Mouse (Mus musculus): Measurements from ENCODE around the gene Csnk2b. TPM values are rescaled to one million over a fixed set of nuclear protein-coding genes. Genes with fewer than 3 reads are reported as not detected.

Gene Csnk2b
- polyA plus RNA-seq, 1 experiment from 2014 or later: 242 TPM

- Histone ChIP-seq H3K4me1 (replicated peaks; ENCODE audit: control insufficient read depth, insufficient read depth, low read length) (peaks cover 7% of the 10 kb centered on the region; the same call in 1 of the 2 replicates), H3K36me3 (ENCODE audit: control insufficient read depth, insufficient read depth, low read length) (no peaks in the 10 kb centered on the region), H3K4me2 (ENCODE audit: low read depth, low read length) (peak within 1 kb of the TSS; percentile 52), H3K4me3 (ENCODE audit: low read length) (peak within 1 kb of the TSS; percentile 45), H3K27ac (ENCODE audit: low read length) (peak within 1 kb of the TSS; percentile 87), H3K27me3 (ENCODE audit: control insufficient read depth, insufficient read depth, low read depth, low read length) (peaks cover 2% of the 10 kb centered on the region; the same call in 1 of the 2 replicates), H3K9me3 (ENCODE audit: control insufficient read depth, low read length) (no peaks in the 10 kb centered on the region), H3K9ac (ENCODE audit: low read length) (peak within 1 kb of the TSS; percentile 66)
- 0 out of 2 replicates have a peak, but pooled peaks have one; percentile 5 for ATAC-seq (ENCODE audit: low read depth)
- 32% methylated on average over 10 of the region's 10 CpGs for WGBS
Observed at GRCm38 (mm10) chr17:35076507-35077176, 45.2 kb downstream of the Csnk2b start, which contains the start of gene Ly6g6e. Ly6g6e (plus strand) TSS chr17:35076902.

DNA sequence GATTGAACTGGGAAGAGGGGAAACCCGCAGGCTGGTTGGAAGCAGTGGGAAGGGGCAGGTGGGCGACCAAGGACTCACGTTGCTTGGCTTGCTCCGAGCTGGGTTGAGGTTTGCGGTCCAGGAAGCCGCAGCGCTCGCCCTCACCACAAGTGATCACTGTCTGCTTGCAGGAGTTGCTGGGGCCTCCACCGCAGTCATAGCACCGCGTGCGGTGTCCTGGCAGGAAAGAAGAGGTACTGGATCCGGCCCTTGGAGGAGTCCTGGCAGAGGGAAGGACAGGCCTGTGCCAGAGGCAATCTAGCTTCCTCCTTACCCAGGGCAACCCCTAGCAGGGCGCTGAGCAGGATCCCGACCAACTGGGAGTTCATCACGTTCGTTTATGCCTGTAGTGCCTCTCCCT is 47.8 kb downstream of the Csnk2b start:
- Histone ChIP-seq H3K27me3 (ENCODE audit: control insufficient read depth, insufficient read depth, low read depth, low read length) (peaks cover 2% of the 10 kb centered on the region; the same call in 1 of the 2 replicates), H3K4me1 (replicated peaks; ENCODE audit: control insufficient read depth, insufficient read depth, low read length) (peaks cover 7% of the 10 kb centered on the region; the same call in 1 of the 2 replicates), H3K4me2 (ENCODE audit: low read depth, low read length) (no peak overlapping the region), H3K27ac (ENCODE audit: low read length) (no peak overlapping the region), H3K9me3 (ENCODE audit: control insufficient read depth, low read length) (no peaks in the 10 kb centered on the region), H3K9ac (ENCODE audit: low read length) (no peak overlapping the region), H3K4me3 (ENCODE audit: low read length) (no peak overlapping the region), H3K36me3 (ENCODE audit: control insufficient read depth, insufficient read depth, low read length) (no peaks in the 10 kb centered on the region)
- ATAC-seq (ENCODE audit: low read depth): no peak
- WGBS: 50% methylated on average over 17 of the region's 17 CpGs

DNA sequence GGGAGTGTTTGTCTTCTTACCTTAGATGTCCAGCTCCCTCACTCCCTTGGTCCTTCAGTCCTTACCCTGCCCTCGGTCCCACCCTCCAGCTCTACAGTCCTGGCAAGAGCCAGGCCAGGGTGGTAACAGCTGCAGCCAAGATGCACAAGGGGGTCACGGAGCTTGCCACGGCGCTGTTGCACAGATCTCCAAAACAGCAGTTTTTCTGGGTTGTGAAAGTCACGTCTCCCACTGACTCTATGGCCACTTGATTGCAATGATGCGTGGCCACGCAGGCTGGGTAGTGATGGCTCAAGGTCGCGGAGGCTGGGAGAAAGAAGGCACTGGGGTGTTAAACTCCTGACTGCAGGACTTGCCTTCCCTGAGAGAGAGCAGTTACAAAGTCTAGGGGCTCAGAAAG is 50.4 kb downstream of the Csnk2b start:
- ATAC-seq (ENCODE audit: low read depth): no peak
- Histone ChIP-seq H3K36me3 (ENCODE audit: control insufficient read depth, insufficient read depth, low read length) (no peaks in the 10 kb centered on the region), H3K27me3 (ENCODE audit: control insufficient read depth, insufficient read depth, low read depth, low read length) (no peaks in the 10 kb centered on the region), H3K4me2 (ENCODE audit: low read depth, low read length) (no peak overlapping the region), H3K9ac (ENCODE audit: low read length) (no peak overlapping the region), H3K9me3 (ENCODE audit: control insufficient read depth, low read length) (no peaks in the 10 kb centered on the region), H3K4me3 (ENCODE audit: low read length) (no peak overlapping the region), H3K27ac (ENCODE audit: low read length) (no peak overlapping the region), H3K4me1 (replicated peaks; ENCODE audit: control insufficient read depth, insufficient read depth, low read length) (no peaks in the 10 kb centered on the region; the same call in 1 of the 2 replicates)
- WGBS: 65% methylated on average over 9 of the region's 9 CpGs

- Histone ChIP-seq H3K4me2 (ENCODE audit: low read depth, low read length) (no peak overlapping the region), H3K36me3 (ENCODE audit: control insufficient read depth, insufficient read depth, low read length) (no peaks in the 10 kb centered on the region), H3K27me3 (ENCODE audit: control insufficient read depth, insufficient read depth, low read depth, low read length) (no peaks in the 10 kb centered on the region), H3K4me3 (ENCODE audit: low read length) (no peak overlapping the region), H3K27ac (ENCODE audit: low read length) (peak overlapping the region; percentile 83), H3K9ac (ENCODE audit: low read length) (no peak overlapping the region), H3K4me1 (replicated peaks; ENCODE audit: control insufficient read depth, insufficient read depth, low read length) (peaks cover 5% of the 10 kb centered on the region), H3K9me3 (ENCODE audit: control insufficient read depth, low read length) (no peaks in the 10 kb centered on the region)
- ATAC-seq (ENCODE audit: low read depth): peak; percentile 66
- 36% methylated on average over 6 of the region's 6 CpGs for WGBS
Observed at GRCm38 (mm10) chr17:35070556-35071229, 51.2 kb downstream of the Csnk2b start.

GRCm38 (mm10) chr17:35068213-35068914 is 53.5 kb downstream of the Csnk2b start:
- Histone ChIP-seq H3K4me2 (ENCODE audit: low read depth, low read length) (no peak overlapping the region), H3K4me3 (ENCODE audit: low read length) (no peak overlapping the region), H3K27me3 (ENCODE audit: control insufficient read depth, insufficient read depth, low read depth, low read length) (no peaks in the 10 kb centered on the region), H3K36me3 (ENCODE audit: control insufficient read depth, insufficient read depth, low read length) (no peaks in the 10 kb centered on the region), H3K9ac (ENCODE audit: low read length) (0 out of 2 replicates have a peak overlapping the region, but pooled peaks have one; percentile 25), H3K27ac (ENCODE audit: low read length) (no peak overlapping the region; the same call in 1 of the 2 replicates), H3K9me3 (ENCODE audit: control insufficient read depth, low read length) (no peaks in the 10 kb centered on the region), H3K4me1 (replicated peaks; ENCODE audit: control insufficient read depth, insufficient read depth, low read length) (peaks cover 22% of the 10 kb centered on the region)
- WGBS: 58% methylated on average over 17 of the region's 17 CpGs
- no peak for ATAC-seq (ENCODE audit: low read depth)

Other genes with a start within 250 kb of the Csnk2b start
- 2.3 and 2.5 TPM in 2 replicates for gene Zbtb12, start 242.6 kb downstream of the Csnk2b start, polyA plus RNA-seq (2015; fragmentation: Nextera tagmentation; extraction: Ambion mirVana)
- gene Gm20547, start 240.0 kb downstream of the Csnk2b start, polyA plus RNA-seq (2015; fragmentation: Nextera tagmentation; extraction: Ambion mirVana): not detected in 2 replicates
- gene C2, start 223.8 kb downstream of the Csnk2b start, polyA plus RNA-seq (2015; fragmentation: Nextera tagmentation; extraction: Ambion mirVana): 3.2 and 4.8 TPM in 2 replicates
- 58.2 and 62.2 TPM in 2 replicates for gene Ehmt2, start 223.6 kb downstream of the Csnk2b start, polyA plus RNA-seq (2015; fragmentation: Nextera tagmentation; extraction: Ambion mirVana)
- gene Slc44a4, start 207.6 kb downstream of the Csnk2b start, polyA plus RNA-seq (2015; fragmentation: Nextera tagmentation; extraction: Ambion mirVana): 1.5 and 1.9 TPM in 2 replicates
- gene Neu1, start 190.8 kb downstream of the Csnk2b start, polyA plus RNA-seq (2015; fragmentation: Nextera tagmentation; extraction: Ambion mirVana): 19.0 and 20.4 TPM in 2 replicates
- 0.10 and 0.19 TPM in 2 replicates for gene Hspa1b, start 162.8 kb downstream of the Csnk2b start, polyA plus RNA-seq (2015; fragmentation: Nextera tagmentation; extraction: Ambion mirVana)
- 1.2 TPM in 1 of 2 replicates, not detected in the other for gene Gm20481, start 152.1 kb downstream of the Csnk2b start, polyA plus RNA-seq (2015; fragmentation: Nextera tagmentation; extraction: Ambion mirVana)
- gene Hspa1a, start 149.9 kb downstream of the Csnk2b start, polyA plus RNA-seq (2015; fragmentation: Nextera tagmentation; extraction: Ambion mirVana): 4.4 and 4.8 TPM in 2 replicates
- 0.55 and 0.65 TPM in 2 replicates for gene Hspa1l, start 149.3 kb downstream of the Csnk2b start, polyA plus RNA-seq (2015; fragmentation: Nextera tagmentation; extraction: Ambion mirVana)
- gene Lsm2, start 140.2 kb downstream of the Csnk2b start, polyA plus RNA-seq (2015; fragmentation: Nextera tagmentation; extraction: Ambion mirVana): 178 and 189 TPM in 2 replicates
- 88.0 and 96.2 TPM in 2 replicates for gene Vars, start 121.1 kb downstream of the Csnk2b start, polyA plus RNA-seq (2015; fragmentation: Nextera tagmentation; extraction: Ambion mirVana)
- 0.14 and 0.25 TPM in 2 replicates for gene Vwa7, start 105.5 kb downstream of the Csnk2b start, polyA plus RNA-seq (2015; fragmentation: Nextera tagmentation; extraction: Ambion mirVana)
- 4.3 and 4.6 TPM in 2 replicates for gene Sapcd1, start 94.0 kb downstream of the Csnk2b start, polyA plus RNA-seq (2015; fragmentation: Nextera tagmentation; extraction: Ambion mirVana)
- gene Msh5, start 75.3 kb downstream of the Csnk2b start, polyA plus RNA-seq (2015; fragmentation: Nextera tagmentation; extraction: Ambion mirVana): 4.7 and 4.9 TPM in 2 replicates
- gene Clic1, start 72.1 kb downstream of the Csnk2b start, polyA plus RNA-seq (2015; fragmentation: Nextera tagmentation; extraction: Ambion mirVana): 298 and 322 TPM in 2 replicates
- 305 and 309 TPM in 2 replicates for gene Ddah2, start 63.0 kb downstream of the Csnk2b start, polyA plus RNA-seq (2015; fragmentation: Nextera tagmentation; extraction: Ambion mirVana)
- 0.53 and 0.97 TPM in 2 replicates for gene Ly6g6c, start 56.7 kb downstream of the Csnk2b start, polyA plus RNA-seq (2015; fragmentation: Nextera tagmentation; extraction: Ambion mirVana)
- 1.1 and 1.2 TPM in 2 replicates for gene Mpig6b, start 55.9 kb downstream of the Csnk2b start, polyA plus RNA-seq (2015; fragmentation: Nextera tagmentation; extraction: Ambion mirVana)
- gene Ly6g6e, start 45.2 kb downstream of the Csnk2b start, polyA plus RNA-seq (2015; fragmentation: Nextera tagmentation; extraction: Ambion mirVana): 1.8 and 2.3 TPM in 2 replicates
- 7.0 and 9.0 TPM in 2 replicates for gene Ly6g6d, start 44.0 kb downstream of the Csnk2b start, polyA plus RNA-seq (2015; fragmentation: Nextera tagmentation; extraction: Ambion mirVana)
- gene Ly6g6f, start 36.4 kb downstream of the Csnk2b start, polyA plus RNA-seq (2015; fragmentation: Nextera tagmentation; extraction: Ambion mirVana): 0.31 and 0.79 TPM in 2 replicates
- gene Abhd16a, start 32.8 kb downstream of the Csnk2b start, polyA plus RNA-seq (2015; fragmentation: Nextera tagmentation; extraction: Ambion mirVana): 98.3 and 100 TPM in 2 replicates
- gene Ly6g5c, start 13.8 kb downstream of the Csnk2b start, polyA plus RNA-seq (2015; fragmentation: Nextera tagmentation; extraction: Ambion mirVana): not detected in 2 replicates
- gene Ly6g5b, start 6.6 kb downstream of the Csnk2b start, polyA plus RNA-seq (2015; fragmentation: Nextera tagmentation; extraction: Ambion mirVana): 0.60 and 1.1 TPM in 2 replicates
- 18.3 and 19.7 TPM in 2 replicates for gene Gpank1, start 598 bp downstream of the Csnk2b start, polyA plus RNA-seq (2015; fragmentation: Nextera tagmentation; extraction: Ambion mirVana)
- gene D17H6S53E, start 4.3 kb upstream of the Csnk2b start, polyA plus RNA-seq (2015; fragmentation: Nextera tagmentation; extraction: Ambion mirVana): 9.7 and 10.4 TPM in 2 replicates
- 1.4 and 13.6 TPM in 2 replicates for gene Apom, start 10.0 kb upstream of the Csnk2b start, polyA plus RNA-seq (2015; fragmentation: Nextera tagmentation; extraction: Ambion mirVana)
- 46.3 and 54.9 TPM in 2 replicates for gene Bag6, start 13.1 kb upstream of the Csnk2b start, polyA plus RNA-seq (2015; fragmentation: Nextera tagmentation; extraction: Ambion mirVana)
- 151 and 167 TPM in 2 replicates for gene Prrc2a, start 42.8 kb upstream of the Csnk2b start, polyA plus RNA-seq (2015; fragmentation: Nextera tagmentation; extraction: Ambion mirVana)
- 7.3 and 8.0 TPM in 2 replicates for gene Aif1, start 54.0 kb upstream of the Csnk2b start, polyA plus RNA-seq (2015; fragmentation: Nextera tagmentation; extraction: Ambion mirVana)
- 11.3 and 12.4 TPM in 2 replicates for gene Lst1, start 66.4 kb upstream of the Csnk2b start, polyA plus RNA-seq (2015; fragmentation: Nextera tagmentation; extraction: Ambion mirVana)
- gene Ltb, start 72.4 kb upstream of the Csnk2b start, polyA plus RNA-seq (2015; fragmentation: Nextera tagmentation; extraction: Ambion mirVana): 1.0 and 1.5 TPM in 2 replicates
- gene Tnf, start 80.0 kb upstream of the Csnk2b start, polyA plus RNA-seq (2015; fragmentation: Nextera tagmentation; extraction: Ambion mirVana): 0.09 and 0.24 TPM in 2 replicates
- 0.30 TPM in 1 of 2 replicates, not detected in the other for gene Lta, start 83.3 kb upstream of the Csnk2b start, polyA plus RNA-seq (2015; fragmentation: Nextera tagmentation; extraction: Ambion mirVana)
- gene Gm16181, start 98.8 kb upstream of the Csnk2b start, polyA plus RNA-seq (2015; fragmentation: Nextera tagmentation; extraction: Ambion mirVana): 1.2 TPM in 1 of 2 replicates, not detected in the other
- gene Atp6v1g2, start 111.6 kb upstream of the Csnk2b start, polyA plus RNA-seq (2015; fragmentation: Nextera tagmentation; extraction: Ambion mirVana): 4.9 and 5.9 TPM in 2 replicates
- 10.0 and 11.0 TPM in 2 replicates for gene Nfkbil1, start 113.7 kb upstream of the Csnk2b start, polyA plus RNA-seq (2015; fragmentation: Nextera tagmentation; extraction: Ambion mirVana)
- 437 and 448 TPM in 2 replicates for gene Ddx39b, start 119.7 kb upstream of the Csnk2b start, polyA plus RNA-seq (2015; fragmentation: Nextera tagmentation; extraction: Ambion mirVana)
- 141 and 161 TPM in 2 replicates for gene H2-D1, start 140.7 kb upstream of the Csnk2b start, polyA plus RNA-seq (2015; fragmentation: Nextera tagmentation; extraction: Ambion mirVana)
- 0.24 and 0.38 TPM in 2 replicates for gene H2-Q1, start 198.4 kb upstream of the Csnk2b start, polyA plus RNA-seq (2015; fragmentation: Nextera tagmentation; extraction: Ambion mirVana)
- gene H2-Q2, start 220.2 kb upstream of the Csnk2b start, polyA plus RNA-seq (2015; fragmentation: Nextera tagmentation; extraction: Ambion mirVana): 6.5 and 7.0 TPM in 2 replicates